Mouse (Mus musculus): Measurements from ENCODE around the gene Stambpl1. TPM values are rescaled to one million over a fixed set of nuclear protein-coding genes. Genes with fewer than 3 reads are reported as not detected.

Stambpl1 gene
- total and polyA plus RNA-seq, 2 experiments from 2014 or later, result 7.4 to 9.4 TPM

DNA sequence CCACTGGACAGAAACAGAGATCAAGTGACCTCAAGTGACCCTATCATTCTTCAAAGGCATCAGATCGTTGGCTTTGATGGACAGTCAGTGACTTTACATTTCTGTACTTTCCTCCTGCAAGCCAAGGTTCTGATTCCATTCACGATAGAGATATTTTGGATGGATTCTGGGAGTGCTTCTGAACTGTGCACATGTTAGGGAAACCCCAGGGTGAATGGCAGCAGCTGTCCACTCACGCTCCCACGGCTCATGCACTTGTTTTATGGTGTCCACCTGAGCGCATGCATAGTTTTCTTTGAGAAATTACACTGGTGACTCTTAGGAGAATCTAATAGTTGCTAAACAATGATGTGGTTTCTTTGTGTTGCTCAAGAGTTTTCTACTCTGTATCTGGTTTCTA, 64.1 kb downstream of the Stambpl1 start:
- TF ChIP-seq CTCF (IDR thresholded peaks at IDR 0.05; ENCODE audit: low read depth), result no peak
- TF ChIP-seq EP300 (IDR thresholded peaks at IDR 0.05; ENCODE audit: low read depth), result no peak
- 77% methylated on average over 5 of the region's 5 CpGs for WGBS
- Histone ChIP-seq H3K4me3 (ENCODE audit: low read depth, low read length) (no peak overlapping the region), H3K27ac (ENCODE audit: low read depth) (0 out of 2 replicates have a peak overlapping the region, but pooled peaks have one; percentile 92), H3K4me1 (ENCODE audit: control insufficient read depth, insufficient read depth) (no peaks in the 10 kb centered on the region), H3K9ac (replicated peaks; ENCODE audit: low read depth, low read length) (no peak overlapping the region), H3K27me3 (ENCODE audit: control insufficient read depth, insufficient read depth, low read length) (no peaks in the 10 kb centered on the region), H3K9me3 (replicated peaks; ENCODE audit: control insufficient read depth, low read length) (no peaks in the 10 kb centered on the region), H3K36me3 (replicated peaks; ENCODE audit: control insufficient read depth, insufficient read depth, low read length) (0 out of 2 replicates have a peak, but pooled peaks cover 9% of the 10 kb centered on the region), H3K4me2 (ENCODE audit: low read depth, low read length) (no peak overlapping the region)
- DNase-seq (ENCODE audit: low spot score) (no peak), ATAC-seq (ENCODE audit: insufficient read depth, low read depth) (no peak)

DNA sequence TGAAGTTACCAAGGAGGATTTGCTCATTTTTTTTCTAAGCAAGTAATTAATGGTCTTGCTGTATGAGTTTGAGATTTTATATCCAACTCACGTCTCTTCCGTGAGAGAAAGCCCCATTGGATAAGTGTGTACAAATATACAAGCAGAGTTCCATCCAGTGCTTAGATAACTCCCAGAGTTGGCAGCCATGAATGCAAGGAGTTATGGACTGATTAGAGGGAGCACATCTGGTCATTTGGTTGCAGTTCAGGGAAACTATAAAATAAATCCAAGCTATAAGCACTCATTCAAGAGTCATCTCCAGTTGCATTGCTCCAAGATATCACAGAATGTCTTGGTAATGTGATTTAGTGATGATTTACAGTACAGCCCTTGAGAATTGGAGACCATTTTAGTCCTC, 64.9 kb downstream of the Stambpl1 start:
- H3K36me3 ChIP-seq (replicated peaks; ENCODE audit: control insufficient read depth, insufficient read depth, low read length), result 0 out of 2 replicates have a peak, but pooled peaks cover 2% of the 10 kb centered on the region
- no peak overlapping the region for H3K27ac ChIP-seq (ENCODE audit: low read depth)
- no peak overlapping the region for H3K9ac ChIP-seq (replicated peaks; ENCODE audit: low read depth, low read length)
- H3K4me3 ChIP-seq (ENCODE audit: low read depth, low read length), result no peak overlapping the region
- no peak for ATAC-seq (ENCODE audit: insufficient read depth, low read depth)
- WGBS, result 44% methylated on average over 2 of the region's 2 CpGs
- H3K4me2 ChIP-seq (ENCODE audit: low read depth, low read length), result no peak overlapping the region
- no peaks in the 10 kb centered on the region for H3K4me1 ChIP-seq (ENCODE audit: control insufficient read depth, insufficient read depth)
- no peaks in the 10 kb centered on the region for H3K27me3 ChIP-seq (ENCODE audit: control insufficient read depth, insufficient read depth, low read length)
- no peaks in the 10 kb centered on the region for H3K9me3 ChIP-seq (replicated peaks; ENCODE audit: control insufficient read depth, low read length)
- DNase-seq (ENCODE audit: low spot score), result no peak
- no peak for TF ChIP-seq CTCF (IDR thresholded peaks at IDR 0.05; ENCODE audit: low read depth)
- no peak for TF ChIP-seq EP300 (IDR thresholded peaks at IDR 0.05; ENCODE audit: low read depth)

DNA sequence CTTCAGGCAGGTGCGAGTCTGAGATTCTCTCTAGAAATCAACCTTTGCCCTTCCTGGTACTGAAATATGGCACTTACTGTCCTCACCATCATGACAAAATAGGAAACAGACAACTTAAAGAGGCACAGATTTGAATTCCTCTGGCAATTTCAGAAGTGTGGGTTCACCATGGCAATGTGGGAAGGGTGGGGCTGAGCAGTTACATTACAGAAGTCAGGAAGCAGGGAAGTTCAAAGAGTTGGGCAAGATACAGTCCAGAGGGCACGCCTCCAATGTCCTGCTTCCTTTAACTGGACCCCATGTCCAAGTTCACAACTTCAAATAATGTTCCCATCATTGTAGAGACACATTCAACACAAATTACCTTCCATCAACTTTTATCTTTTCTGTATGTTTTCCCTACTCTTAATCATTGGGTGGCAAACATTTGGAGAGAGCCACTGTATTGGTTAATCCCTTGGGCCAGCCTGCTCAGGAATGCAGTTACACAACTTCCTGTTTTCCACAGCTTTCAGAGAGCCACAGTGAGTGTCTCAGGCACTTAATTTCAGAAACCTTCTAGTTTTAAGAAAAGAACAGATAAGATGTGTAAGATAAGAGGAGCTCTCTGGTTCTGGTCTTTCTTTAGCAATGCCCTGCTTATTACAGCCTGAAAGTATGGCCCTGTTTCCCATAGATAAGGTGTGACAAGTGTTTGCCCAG, 70.4 kb downstream of the Stambpl1 start:
- Histone ChIP-seq H3K4me3 (ENCODE audit: low read depth, low read length) (no peak overlapping the region), H3K36me3 (replicated peaks; ENCODE audit: control insufficient read depth, insufficient read depth, low read length) (no peaks in the 10 kb centered on the region), H3K27me3 (ENCODE audit: control insufficient read depth, insufficient read depth, low read length) (no peaks in the 10 kb centered on the region), H3K9ac (replicated peaks; ENCODE audit: low read depth, low read length) (no peak overlapping the region), H3K27ac (ENCODE audit: low read depth) (no peak overlapping the region), H3K9me3 (replicated peaks; ENCODE audit: control insufficient read depth, low read length) (no peaks in the 10 kb centered on the region), H3K4me1 (ENCODE audit: control insufficient read depth, insufficient read depth) (peaks cover 5% of the 10 kb centered on the region; the same call in 1 of the 2 replicates), H3K4me2 (ENCODE audit: low read depth, low read length) (no peak overlapping the region)
- 90% methylated on average over 2 of the region's 2 CpGs for WGBS
- ATAC-seq (ENCODE audit: insufficient read depth, low read depth), result no peak
- TF ChIP-seq CTCF (IDR thresholded peaks at IDR 0.05; ENCODE audit: low read depth) (no peak), EP300 (IDR thresholded peaks at IDR 0.05; ENCODE audit: low read depth) (no peak)
- no peak for DNase-seq (ENCODE audit: low spot score)

DNA sequence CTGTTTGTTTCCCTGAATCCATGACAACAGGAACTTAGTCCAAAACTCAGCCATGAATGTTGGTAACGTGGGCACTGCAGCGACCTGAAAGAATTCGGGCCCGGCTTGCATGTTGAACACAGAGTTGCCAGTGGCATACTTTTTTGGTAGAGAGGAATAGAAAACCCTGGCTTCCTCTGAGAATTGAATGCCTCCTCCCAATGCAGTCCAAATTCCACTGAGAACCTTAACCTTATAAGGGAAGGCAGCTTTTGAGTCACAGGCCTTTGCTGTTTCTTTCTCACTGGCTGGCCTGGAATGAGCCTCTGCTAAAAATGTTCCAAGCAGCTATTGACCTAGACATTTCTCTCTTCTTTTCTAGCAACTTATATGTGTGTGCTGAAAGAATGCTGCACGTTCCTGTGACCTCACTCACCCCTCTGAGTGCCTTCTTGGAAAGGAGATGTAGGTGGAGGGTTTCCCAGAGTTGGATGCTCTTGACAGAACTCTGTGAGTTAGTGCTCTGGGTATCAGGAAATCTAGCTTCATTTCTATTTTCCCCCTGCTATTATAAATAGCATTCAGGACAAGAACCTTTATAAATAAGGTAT, 73.7 kb downstream of the Stambpl1 start:
- H3K36me3 ChIP-seq (replicated peaks; ENCODE audit: control insufficient read depth, insufficient read depth, low read length), result no peaks in the 10 kb centered on the region
- no peak overlapping the region for H3K9ac ChIP-seq (replicated peaks; ENCODE audit: low read depth, low read length)
- H3K4me3 ChIP-seq (ENCODE audit: low read depth, low read length), result no peak overlapping the region
- peak; percentile 83 for ATAC-seq (ENCODE audit: insufficient read depth, low read depth)
- no peaks in the 10 kb centered on the region for H3K27me3 ChIP-seq (ENCODE audit: control insufficient read depth, insufficient read depth, low read length)
- peak overlapping the region; percentile 76 for H3K27ac ChIP-seq (ENCODE audit: low read depth)
- no peak for TF ChIP-seq EP300 (IDR thresholded peaks at IDR 0.05; ENCODE audit: low read depth)
- TF ChIP-seq CTCF (IDR thresholded peaks at IDR 0.05; ENCODE audit: low read depth), result no peak
- no peak overlapping the region for H3K4me2 ChIP-seq (ENCODE audit: low read depth, low read length)
- WGBS, result 31% methylated on average over 5 of the region's 5 CpGs
- DNase-seq (ENCODE audit: low spot score), result peak; percentile 71
- H3K4me1 ChIP-seq (ENCODE audit: control insufficient read depth, insufficient read depth), result peaks cover 5% of the 10 kb centered on the region; the same call in 1 of the 2 replicates
- no peaks in the 10 kb centered on the region for H3K9me3 ChIP-seq (replicated peaks; ENCODE audit: control insufficient read depth, low read length)

DNA sequence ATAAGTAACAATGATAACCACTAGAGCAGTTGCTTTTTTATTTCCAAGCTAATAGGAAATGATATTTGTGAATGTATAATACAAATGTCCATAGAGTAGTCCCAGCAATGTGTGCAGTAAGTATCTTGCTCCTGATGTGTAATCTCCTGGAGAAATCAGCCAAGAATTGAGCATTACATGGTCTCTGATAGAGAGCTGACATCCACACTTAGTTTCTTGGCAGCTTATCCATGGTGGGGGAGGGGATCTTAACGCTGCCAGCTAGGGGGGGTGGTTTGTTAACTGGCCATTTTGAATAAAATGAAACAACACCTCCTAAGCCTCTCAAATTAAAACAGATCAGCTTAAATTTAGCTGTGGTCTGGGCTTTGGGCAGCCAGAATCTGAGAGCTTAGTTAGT, 77.0 kb downstream of the Stambpl1 start:
- H3K36me3 ChIP-seq (replicated peaks; ENCODE audit: control insufficient read depth, insufficient read depth, low read length), result no peaks in the 10 kb centered on the region
- TF ChIP-seq CTCF (IDR thresholded peaks at IDR 0.05; ENCODE audit: low read depth) (no peak), EP300 (IDR thresholded peaks at IDR 0.05; ENCODE audit: low read depth) (no peak)
- H3K9ac ChIP-seq (replicated peaks; ENCODE audit: low read depth, low read length), result no peak overlapping the region
- no peaks in the 10 kb centered on the region for H3K9me3 ChIP-seq (replicated peaks; ENCODE audit: control insufficient read depth, low read length)
- no peak overlapping the region for H3K4me2 ChIP-seq (ENCODE audit: low read depth, low read length)
- peaks cover 5% of the 10 kb centered on the region; the same call in 1 of the 2 replicates for H3K4me1 ChIP-seq (ENCODE audit: control insufficient read depth, insufficient read depth)
- DNase-seq (ENCODE audit: low spot score) (no peak), ATAC-seq (ENCODE audit: insufficient read depth, low read depth) (no peak)
- H3K4me3 ChIP-seq (ENCODE audit: low read depth, low read length), result no peak overlapping the region
- H3K27me3 ChIP-seq (ENCODE audit: control insufficient read depth, insufficient read depth, low read length), result no peaks in the 10 kb centered on the region
- no peak overlapping the region for H3K27ac ChIP-seq (ENCODE audit: low read depth)
- 19% methylated on average over 1 of the region's 1 CpGs for whole genome bisulfite sequencing
